Mouse (Mus musculus) cerebellum, postnatal 36 days (tissue): ENCODE measurements at regions not wholly inside any gene's neighbourhood (a gene's known extent, or its start where the extent isn't known, plus 50 kb on each side); places are given as distances from the start of the nearest gene placed in this dataset.
A peak's percentile ranks its signal among the peaks of the same experiment; 100 is the strongest.

ENCODE experiments used
- DNase-seq, 2 experiments: peaks; one replicate each; pipeline ENCODE4 v3.0.0; 2021 to 2022; ENCODE audit warnings: mixed read lengths in 2 of 2

- no peak for DNase-seq
Observed at GRCm38 (mm10) chr4:124149771-124150451, 232.1 kb upstream of the 4930535I16Rik start.

- DNase-seq: no peak
Observed at GRCm38 (mm10) chr4:124149037-124149436, 231.2 kb upstream of the 4930535I16Rik start.

GRCm38 (mm10) chr4:124147276-124147675 lies 229.5 kb upstream of the 4930535I16Rik start:
- DNase-seq: no peak

- DNase-seq: peak; percentile 47 to 51
Observed at GRCm38 (mm10) chr4:124146135-124146534, 228.3 kb upstream of the 4930535I16Rik start.

- no peak for DNase-seq
Observed at GRCm38 (mm10) chr4:124143630-124144029, 225.8 kb upstream of the 4930535I16Rik start.

- no peak for DNase-seq
Observed at GRCm38 (mm10) chr4:124143226-124143625, 225.4 kb upstream of the 4930535I16Rik start.

- DNase-seq: peak; percentile 83 to 91
Observed at GRCm38 (mm10) chr4:124142083-124142482, 224.3 kb upstream of the 4930535I16Rik start.

GRCm38 (mm10) chr4:124135165-124135470 lies 217.3 kb upstream of the 4930535I16Rik start:
- DNase-seq: no peak

GRCm38 (mm10) chr4:124134341-124135164 lies 216.7 kb upstream of the 4930535I16Rik start:
- DNase-seq: no peak

GRCm38 (mm10) chr4:124130946-124131345 lies 213.1 kb upstream of the 4930535I16Rik start:
- no peak for DNase-seq

GRCm38 (mm10) chr4:124126258-124126657 lies 208.4 kb upstream of the 4930535I16Rik start:
- no peak for DNase-seq

GRCm38 (mm10) chr4:124120334-124120733 lies 202.5 kb upstream of the 4930535I16Rik start:
- DNase-seq: no peak

GRCm38 (mm10) chr4:124113856-124114345 lies 196.1 kb upstream of the 4930535I16Rik start:
- DNase-seq: no peak

- no peak for DNase-seq
Observed at GRCm38 (mm10) chr4:124110705-124111104, 192.9 kb upstream of the 4930535I16Rik start.

GRCm38 (mm10) chr4:124109371-124109770 lies 191.5 kb upstream of the 4930535I16Rik start:
- DNase-seq: no peak

- peak in 1 of 2 experiments; percentile 3 for DNase-seq
Observed at GRCm38 (mm10) chr4:124102684-124103083, 184.9 kb upstream of the 4930535I16Rik start.

GRCm38 (mm10) chr4:124086801-124087200 lies 169.0 kb upstream of the 4930535I16Rik start:
- DNase-seq: no peak

- DNase-seq: no peak
Observed at GRCm38 (mm10) chr4:124086254-124086653, 168.4 kb upstream of the 4930535I16Rik start.

- no peak for DNase-seq
Observed at GRCm38 (mm10) chr4:124079603-124080002, 161.8 kb upstream of the 4930535I16Rik start.

- DNase-seq: no peak
Observed at GRCm38 (mm10) chr4:124075551-124075950, 157.7 kb upstream of the 4930535I16Rik start.

- DNase-seq: no peak
Observed at GRCm38 (mm10) chr4:124073646-124074045, 155.8 kb upstream of the 4930535I16Rik start.

- DNase-seq: no peak
Observed at GRCm38 (mm10) chr4:124064601-124065000, 146.8 kb upstream of the 4930535I16Rik start.

GRCm38 (mm10) chr4:124063269-124064100 lies 145.7 kb upstream of the 4930535I16Rik start:
- no peak for DNase-seq
